Mouse (Mus musculus): ENCODE measurements at regions not wholly inside any gene's neighbourhood (a gene's known extent, or its start where the extent isn't known, plus 50 kb on each side); places are given as distances from the start of the nearest gene placed in this dataset.
"Not testable (repeated sequence)": the region's sequence is repeated elsewhere in the genome, so short reads cannot be mapped to it uniquely, and the experiment has no call there.

DNA sequence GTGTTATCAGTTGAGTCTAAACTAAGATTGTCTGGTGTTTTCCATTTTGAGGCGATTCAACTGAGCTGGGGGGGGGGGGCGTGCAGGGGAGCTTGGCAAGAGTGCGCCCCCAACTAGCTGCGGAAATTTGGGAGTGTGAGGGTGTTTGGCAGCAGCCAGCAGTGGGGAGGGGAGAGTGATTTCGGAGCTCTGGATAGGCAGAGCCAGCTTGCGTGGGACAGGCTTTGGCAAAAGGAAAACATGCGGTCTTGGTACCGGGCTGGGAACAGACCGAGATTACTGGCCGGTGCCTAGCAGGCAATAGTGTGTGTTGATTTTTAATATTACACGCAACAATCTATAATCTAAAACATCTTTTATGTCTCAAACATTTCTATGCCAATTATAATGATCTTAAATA is 199.4 kb upstream of the Cdk6 start:
- DNase-seq (ENCODE audit: low spot score in 2 of 2), result not testable (repeated sequence)

DNA sequence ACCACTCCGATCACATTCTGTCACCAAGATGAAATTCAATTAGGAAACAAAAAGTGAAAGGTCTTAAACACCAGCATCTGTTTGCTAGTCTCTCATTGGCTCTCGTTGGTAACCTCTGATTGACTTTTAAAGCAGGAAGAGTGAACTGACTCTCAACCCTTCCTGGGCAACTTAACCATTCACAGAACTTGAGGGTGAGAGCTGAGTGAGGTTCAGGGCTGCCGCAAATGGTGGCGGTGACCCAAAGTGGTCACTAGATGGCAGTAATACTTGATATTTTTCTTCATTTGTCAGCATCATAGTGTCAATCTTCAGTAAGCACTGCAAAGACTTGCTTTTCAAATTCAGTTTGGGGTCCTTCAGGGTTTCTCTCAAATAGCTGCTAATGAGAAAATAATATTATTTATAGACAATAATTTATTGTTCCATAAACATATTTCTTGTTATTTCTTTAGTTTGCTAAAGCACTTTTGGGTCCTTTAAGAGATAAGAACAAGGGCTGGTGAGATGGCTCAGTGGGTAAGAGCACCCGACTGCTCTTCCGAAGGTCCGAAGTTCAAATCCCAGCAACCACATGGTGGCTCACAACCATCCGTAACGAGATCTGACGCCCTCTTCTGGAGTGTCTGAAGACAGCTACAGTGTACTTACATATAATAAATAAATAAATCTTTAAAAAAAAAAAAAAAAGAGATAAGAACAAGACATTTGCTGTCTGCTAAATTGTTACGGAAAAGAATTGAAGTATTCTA is 194.6 kb upstream of the Cdk6 start:
- DNase-seq (ENCODE audit: low spot score in 2 of 2), result not testable (repeated sequence)

DNA sequence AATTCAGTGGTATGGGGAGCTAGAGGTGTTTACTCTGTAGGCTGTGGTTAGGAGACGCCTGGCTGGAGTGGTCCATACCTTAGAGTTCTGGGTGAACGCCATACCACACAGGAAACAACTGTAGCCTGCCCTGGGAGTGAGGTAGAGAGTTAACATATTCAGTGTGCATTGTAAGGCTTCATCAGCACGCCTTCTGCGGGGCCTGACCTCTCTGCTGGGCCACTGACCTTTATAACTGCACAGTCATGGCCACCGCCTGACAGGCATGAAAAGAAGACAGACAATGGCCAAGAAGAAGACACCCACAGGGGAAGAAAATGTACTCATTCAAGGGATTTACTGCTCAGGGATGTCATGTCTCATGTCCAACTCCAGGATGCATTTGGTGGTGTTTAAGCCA is 191.4 kb upstream of the Cdk6 start:
- not testable (repeated sequence) for DNase-seq (ENCODE audit: low spot score in 2 of 2)

DNA sequence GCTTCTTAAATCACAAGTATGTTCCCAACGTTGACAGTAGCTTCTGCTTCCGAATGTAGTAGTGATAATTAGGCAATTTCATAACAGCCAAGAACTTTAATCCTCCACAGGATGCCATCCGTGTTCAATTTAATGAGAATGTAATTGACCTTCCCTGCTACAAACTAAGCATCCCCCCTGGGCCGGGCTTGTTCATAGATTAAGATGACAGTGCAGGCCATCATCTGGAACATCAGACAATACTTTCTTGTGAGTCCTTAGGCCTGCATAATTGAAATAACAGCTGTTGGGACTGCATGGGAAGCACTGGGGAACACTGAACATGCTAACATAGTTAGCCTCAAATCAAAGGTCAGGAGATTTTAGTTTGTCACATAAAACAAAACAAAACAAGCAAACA is 190.5 kb upstream of the Cdk6 start:
- not testable (repeated sequence) for DNase-seq (ENCODE audit: low spot score in 2 of 2)

DNA sequence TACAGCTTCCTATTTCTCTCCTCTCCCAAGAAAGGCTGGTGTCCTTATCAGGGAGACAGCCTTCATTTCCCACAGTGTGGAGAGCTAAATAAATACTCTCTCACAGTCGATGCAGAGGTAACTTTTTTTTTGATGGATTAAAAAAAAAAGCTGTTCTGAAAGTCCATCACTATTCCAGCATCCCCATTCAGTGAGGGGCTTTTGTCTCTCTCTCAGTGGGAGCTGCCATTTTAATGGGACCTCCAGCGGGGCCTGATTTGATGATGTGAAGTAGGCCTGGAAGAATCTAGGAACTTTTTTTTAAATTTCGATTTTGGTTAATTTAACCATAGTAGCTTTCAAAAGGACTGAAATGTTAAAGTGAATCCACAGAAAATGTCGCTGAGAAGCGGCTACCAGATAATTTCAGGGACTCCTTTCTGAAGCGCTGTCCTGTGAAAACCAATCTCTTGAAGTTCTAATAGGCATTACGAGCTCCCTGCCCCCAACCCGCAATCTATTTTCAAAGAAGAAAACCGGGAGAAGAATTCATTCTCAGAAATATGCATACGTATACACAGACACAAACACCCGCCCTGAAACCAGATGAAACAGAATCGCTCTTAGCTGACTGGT is 189.6 kb upstream of the Cdk6 start:
- not testable (repeated sequence) for DNase-seq (ENCODE audit: low spot score in 2 of 2)

DNA sequence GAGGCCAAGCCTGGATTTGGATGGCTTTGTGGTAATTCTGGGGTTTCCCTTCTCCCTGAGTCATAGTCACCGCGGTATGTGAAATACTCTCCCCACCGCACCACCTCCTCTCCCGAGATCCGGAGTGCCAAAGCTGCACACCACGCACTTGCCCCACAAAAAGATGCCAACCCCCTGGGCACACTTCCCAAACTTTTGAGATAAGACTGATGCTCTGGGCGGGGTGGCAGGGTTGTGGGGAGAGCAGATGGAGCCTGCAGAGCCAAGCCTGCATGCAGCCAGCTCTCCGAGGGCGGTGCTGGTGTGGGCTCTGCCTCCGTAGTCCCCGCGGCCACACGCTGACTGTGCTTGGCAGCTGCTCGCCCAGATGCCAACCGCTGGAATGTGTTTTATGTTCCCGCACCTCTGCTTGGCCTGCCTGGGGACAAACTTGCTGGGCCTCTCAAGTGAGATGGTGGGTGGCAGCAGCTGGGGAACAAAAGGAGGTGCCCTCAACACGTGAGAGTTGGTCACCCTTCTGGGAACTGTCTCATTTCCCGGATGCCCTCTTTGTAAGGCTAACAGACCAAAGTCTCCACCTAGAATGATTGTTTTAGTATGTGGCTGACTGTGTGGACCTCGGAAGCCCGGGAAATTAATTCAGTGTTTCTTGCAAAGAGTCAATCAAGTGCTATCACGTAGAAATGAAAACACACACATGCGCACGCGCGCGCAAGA is 189.0 kb upstream of the Cdk6 start:
- not testable (repeated sequence) for DNase-seq (ENCODE audit: low spot score in 2 of 2)

DNA sequence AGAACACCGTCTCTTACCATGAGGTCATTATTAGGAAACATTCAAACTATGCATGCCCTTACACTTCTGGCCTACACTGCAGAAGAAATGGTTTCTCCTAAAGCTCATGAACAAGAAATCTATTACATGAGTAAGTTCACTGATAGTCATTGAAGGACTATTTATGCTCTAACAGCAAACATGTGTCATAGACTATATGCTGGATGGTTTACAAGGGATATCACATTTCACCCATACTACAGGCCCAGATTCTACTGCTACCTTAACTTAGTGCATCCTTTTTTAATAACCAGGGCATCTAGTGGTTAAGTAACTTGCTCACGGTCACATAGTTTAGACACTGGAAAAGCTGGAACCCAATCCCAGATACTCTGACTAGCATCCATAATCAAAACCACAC is 175.8 kb upstream of the Cdk6 start:
- DNase-seq (ENCODE audit: low spot score in 2 of 2), result not testable (repeated sequence)

DNA sequence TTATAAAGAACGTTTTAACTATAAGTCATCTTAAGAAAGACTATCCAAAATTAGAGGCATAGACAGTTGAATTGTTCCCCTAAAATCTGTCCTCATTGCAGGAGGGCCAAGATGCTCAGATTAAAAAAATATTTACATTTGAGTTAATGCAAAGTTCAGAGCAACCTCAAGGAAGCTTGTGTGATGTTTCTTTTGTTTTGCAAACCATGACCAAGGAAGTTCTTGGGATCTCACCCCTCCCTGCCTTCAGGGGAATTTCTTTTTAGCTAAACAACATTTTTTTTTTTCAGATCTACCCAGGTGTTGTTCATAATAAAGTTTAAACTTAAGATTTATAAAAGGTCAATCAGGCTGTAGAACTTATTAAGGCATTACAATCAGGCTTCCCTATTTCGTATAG is 174.8 kb upstream of the Cdk6 start:
- not testable (repeated sequence) for DNase-seq (ENCODE audit: low spot score in 2 of 2)

DNA sequence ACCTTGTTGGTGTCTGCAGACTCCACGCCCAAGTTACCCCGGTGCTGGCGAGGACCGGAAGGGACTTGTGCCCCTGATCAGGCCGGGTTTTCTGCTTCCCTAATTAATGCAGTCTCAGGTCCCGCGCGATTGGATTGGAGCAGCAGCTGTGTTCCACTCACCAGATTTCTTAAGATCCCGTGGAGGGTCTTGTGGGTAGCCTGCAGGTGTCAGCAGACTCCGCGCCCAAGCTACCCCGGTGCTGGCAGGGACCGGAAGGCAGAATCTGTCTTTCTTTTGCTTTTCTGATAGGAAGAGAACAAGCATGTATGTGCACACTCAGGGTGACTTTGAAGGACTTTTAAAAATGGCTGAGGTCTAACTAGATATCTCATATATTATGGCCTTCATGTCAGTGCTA is 147.7 kb upstream of the Cdk6 start:
- DNase-seq (ENCODE audit: low spot score in 2 of 2), result peak in 1 of 2 experiments; percentile 1

DNA sequence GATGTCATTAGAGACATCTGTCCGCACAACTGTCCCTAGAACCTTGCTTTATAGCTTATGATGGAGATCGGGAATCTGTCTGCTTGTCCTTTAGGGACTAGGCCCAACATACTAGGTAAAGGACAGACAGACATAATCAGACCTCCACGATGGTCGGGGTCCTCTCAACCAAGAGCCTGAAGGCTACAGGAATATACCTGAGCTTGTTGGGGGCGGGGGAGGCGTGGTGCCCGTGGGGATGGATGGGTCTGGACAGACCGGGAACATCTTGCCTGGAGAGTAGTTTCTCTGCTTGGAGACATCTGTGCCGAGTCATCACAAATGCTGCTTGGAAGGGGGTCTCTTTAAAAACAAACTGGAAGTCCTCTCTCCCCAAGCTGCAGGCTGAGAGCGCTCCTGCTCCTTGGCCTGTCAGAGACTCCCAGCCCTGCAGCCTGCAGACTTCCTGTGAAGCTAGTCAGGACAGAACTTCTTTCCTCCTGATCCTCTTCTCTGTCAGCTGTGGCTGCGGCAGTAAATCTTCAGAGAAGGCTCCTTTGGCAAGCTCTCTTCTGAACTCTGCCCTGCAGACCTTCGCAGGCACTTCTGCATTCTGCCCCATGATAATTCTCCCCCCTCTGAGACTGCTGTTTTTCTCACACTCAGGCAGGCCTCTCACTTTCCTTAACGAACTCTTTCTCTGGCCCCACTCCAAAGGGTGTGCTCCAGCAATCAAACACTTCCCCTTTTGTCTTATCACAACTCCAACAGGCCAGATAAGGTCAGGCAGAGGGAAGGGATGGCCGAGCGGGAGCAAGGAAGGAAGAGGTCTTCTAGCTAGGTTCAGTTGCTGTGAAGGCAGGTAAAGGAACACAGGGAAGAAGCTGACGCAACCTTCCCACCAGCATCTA is 143.1 kb upstream of the Cdk6 start:
- DNase-seq (ENCODE audit: low spot score in 2 of 2), result peak in 1 of 2 experiments; percentile 1

DNA sequence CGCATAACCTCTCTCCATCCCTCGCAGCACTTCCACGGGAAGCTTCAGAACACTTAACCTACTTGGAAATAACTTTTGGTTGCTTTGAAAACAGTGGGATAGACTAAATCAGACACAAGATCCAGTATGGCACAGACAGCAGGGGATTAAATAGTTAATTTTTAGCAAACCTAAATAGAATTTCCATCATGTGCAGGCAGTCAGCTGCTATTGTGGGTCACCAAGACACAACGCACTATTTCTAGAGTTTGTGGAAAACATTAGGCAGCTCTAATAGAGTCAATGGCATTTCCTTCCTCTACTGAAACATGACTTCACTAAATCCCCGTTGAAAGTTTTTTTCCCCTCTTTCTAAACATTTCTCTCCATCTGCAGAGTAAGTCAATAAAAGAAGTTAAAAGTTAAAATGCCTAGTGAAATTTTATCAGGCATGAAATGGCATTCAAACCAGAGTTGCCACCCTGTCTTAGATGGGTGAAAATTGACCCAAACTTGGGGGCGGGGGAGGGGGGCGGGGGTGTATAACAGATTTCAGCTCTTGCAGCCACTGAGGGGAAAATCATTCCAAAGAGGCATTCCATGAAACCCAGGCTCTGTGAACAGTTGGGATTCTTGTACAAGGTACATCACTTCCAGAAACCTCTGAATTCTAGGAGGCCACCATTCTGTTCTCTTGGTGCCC is 142.3 kb upstream of the Cdk6 start:
- not testable (repeated sequence) for DNase-seq (ENCODE audit: low spot score in 2 of 2)

DNA sequence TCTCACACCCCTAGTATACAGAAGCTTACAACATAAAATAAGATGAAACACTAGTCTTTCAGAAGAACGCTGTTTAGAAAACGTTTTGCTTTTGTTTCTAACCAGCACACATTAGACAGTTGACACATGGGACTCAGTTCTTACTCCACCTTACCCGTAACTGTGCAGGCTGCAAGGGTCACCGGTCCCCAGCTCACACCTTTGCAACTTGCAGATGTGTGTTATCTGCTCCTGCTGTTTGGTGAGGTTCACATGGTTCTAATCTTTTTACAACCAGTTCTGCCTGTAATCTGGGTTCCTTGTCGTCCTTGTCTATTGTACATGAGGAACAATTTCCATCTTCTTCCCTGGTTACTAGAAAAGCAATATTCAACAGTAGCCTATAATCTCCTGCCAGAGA is 135.1 kb upstream of the Cdk6 start:
- DNase-seq (ENCODE audit: low spot score in 2 of 2), result not testable (repeated sequence)

DNA sequence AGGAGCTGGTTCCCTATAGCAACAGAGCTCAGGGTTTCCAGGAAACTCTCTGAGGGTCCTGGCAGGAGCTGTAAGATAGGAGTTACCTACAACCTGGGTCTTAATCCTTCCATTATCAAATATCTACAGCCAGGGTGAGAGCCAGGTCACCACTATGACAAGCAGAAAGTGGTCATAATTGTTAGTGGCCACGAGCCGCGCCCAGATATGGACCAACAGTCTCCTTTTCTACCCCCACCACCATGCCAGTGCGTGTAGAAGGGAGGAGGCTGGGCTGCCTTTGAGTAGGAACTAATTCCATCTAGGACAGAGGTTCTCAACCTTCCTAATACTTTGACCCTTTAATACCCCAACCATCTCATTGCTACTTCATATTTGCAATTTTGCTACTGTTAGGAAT is 133.0 kb upstream of the Cdk6 start:
- not testable (repeated sequence) for DNase-seq (ENCODE audit: low spot score in 2 of 2)

DNA sequence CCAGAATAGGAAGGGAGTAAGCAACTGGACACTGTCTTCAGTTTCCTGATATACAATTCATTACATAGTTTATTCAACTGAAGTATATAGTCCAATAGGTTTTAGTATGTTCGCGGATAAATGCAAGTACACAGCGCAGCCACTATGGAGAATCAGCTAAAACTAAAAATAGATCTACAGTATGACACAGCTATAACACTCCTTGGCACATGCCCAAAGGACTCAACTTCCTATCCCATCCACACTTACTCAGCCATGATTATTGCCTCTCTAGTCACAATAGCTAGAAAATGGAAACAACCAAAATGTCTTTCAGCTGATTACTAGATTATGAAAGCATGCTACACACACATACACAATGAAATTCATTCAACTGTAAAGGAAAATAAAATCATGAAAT is 130.0 kb upstream of the Cdk6 start:
- no peak for DNase-seq (ENCODE audit: low spot score in 2 of 2)

DNA sequence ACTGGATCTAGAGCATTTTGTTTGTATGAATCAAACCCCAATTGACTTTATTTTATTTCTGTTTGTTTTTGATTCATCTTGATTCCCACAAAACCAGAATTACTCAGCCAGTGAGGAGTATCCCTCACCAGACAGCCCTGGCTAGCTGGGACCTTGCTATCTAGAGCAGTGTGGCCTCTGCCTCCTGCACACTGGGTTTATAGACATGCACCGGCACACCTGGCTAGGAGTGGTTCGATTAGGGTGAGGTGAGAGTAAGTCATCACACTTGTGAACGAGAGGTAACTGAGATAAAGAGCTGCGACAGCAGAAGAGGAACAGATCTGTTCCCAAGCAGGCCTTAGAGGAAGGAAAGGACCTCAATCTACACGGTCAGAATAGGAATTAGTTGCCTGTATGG is 125.2 kb upstream of the Cdk6 start:
- no peak for DNase-seq (ENCODE audit: low spot score in 2 of 2)

DNA sequence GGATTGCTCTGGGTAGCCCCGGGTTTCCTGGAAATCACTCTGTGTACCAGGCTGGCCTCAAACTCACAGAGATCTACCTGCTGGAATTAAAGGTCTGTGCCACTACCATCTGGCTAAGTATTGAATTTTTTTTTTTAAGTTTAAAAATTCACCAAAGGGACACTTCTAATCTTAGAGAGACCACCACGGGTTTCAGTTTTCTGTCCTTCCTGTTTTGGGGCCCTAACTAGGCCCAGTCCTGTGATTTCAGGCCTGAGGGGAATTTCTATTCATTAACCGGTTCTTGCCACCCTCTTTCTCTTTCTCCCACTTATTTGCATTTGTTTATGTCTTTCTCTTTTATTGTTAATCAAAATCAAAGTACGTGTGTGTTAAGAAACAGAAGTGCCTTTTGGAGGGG is 122.1 kb upstream of the Cdk6 start:
- no peak for DNase-seq (ENCODE audit: low spot score in 2 of 2)

DNA sequence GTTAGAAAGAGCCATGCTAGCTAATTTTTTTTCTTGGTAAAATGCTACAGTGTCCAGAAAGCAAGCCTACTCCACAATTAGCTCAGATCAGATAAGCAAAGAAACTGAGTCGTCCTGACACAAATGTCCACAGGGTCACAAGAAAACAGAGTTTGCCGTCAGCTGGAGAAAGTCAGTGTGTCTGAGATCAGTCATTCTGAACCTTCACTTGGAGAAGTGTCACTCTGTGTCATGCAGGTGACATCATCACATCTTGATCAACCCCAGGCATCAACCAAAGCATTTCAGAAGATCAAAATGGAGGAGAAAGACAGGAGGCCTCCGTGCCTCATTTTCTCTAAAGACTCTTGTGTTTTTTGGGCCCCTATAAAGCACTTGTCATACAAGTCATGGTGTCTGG is 121.5 kb upstream of the Cdk6 start:
- no peak for DNase-seq (ENCODE audit: low spot score in 2 of 2)

DNA sequence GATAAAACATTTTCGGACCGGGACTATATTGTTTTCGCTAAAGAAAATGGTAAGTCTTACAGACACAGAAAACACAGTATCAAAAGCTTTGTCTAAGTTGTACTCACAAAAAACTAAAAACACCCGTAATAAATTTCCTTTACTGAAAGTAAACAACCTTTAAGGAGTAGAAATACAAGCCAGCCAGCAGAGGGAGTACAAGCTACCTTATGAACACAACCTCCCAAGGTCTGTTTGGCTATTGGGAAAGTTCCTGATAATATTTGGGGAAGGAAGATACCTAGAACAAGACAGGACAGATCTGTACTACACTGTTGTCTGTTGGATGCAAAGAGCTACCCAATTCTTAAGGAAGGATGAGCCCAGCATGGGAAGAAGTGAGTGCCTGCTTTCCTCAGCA is 117.5 kb upstream of the Cdk6 start:
- DNase-seq (ENCODE audit: low spot score in 2 of 2), result not testable (repeated sequence)

DNA sequence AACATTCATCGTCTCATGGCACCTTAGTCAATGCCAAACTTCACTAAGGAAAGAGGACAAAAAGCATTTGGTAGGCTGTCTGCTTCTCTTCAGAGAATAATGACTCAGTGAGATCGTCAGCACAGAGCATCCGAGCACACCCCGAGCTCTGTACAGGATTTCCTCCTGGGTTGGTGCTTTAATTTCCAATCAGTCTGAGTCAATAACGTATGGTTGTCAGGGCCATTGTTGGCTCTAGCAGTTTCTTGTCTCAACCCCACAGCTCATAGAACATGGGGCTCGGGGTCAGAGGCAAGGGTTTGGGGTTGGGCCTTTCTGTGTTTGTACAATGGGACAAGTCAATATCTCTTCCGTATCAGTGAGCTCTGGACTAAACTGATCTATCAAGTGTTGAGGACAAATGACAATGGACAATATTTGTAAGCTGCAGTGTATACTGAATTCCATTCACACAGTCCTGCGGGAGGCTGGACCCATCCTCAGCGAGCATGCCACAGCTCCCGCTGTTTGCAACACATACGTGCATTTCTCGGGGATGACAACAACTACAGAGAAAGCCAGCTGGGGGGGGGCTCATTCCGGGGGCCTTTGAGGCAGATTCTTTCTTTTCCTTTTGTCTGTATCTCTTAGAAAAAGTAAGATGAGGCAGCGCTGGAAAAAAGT is 116.8 kb upstream of the Cdk6 start:
- DNase-seq (ENCODE audit: low spot score in 2 of 2), result not testable (repeated sequence)

DNA sequence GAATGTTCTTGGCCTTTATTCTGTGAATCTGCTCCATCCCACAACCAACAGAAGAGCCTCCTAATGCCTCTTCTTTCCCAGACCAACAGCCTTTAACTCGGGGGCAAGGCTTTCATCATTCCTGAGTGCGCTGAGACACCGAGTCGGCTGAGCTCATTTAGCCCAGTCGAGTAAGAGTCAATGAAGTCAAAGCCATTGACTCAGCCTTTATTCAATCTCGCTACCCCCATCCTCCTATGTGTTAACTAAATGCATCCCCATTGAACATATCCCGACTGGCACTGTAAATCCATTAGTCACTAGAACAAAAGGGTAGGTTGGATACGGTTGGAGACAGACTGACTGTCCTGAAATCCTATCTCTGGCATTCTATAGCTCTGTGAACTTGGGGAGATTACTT is 115.9 kb upstream of the Cdk6 start:
- not testable (repeated sequence) for DNase-seq (ENCODE audit: low spot score in 2 of 2)

DNA sequence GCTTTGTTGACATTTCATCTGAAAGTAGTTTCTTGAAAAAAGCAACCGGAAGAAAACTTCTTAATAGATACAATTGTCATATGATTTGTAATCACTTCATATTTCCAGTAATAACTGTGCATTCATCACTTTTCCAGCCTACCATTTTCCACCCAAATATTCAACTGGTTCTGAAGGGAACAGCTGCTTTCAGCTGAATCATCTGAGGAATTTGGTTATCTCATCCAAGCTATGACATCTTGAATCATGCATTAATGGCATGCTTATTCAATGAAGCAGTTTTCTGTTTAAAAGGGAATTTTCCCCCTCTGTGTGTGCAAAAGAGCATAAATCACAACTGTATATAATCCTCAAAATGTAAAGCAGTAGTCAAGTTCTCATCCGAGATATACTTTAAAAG is 97.2 kb upstream of the Cdk6 start:
- DNase-seq (ENCODE audit: low spot score in 2 of 2), result not testable (repeated sequence)
